Mouse (Mus musculus): Measurements from ENCODE around the gene Ube2b.

The Ube2b gene

GRCm38 (mm10) chr11:52000290-52000962 lies at the start of gene Ube2b:
Gene Ube2b, minus strand, starts transcription at chr11:52000762.
- peak; percentile 96 for DNase-seq (ENCODE audit: low read depth, low spot score)

GRCm38 (mm10) chr11:52046446-52047165 lies 46.0 kb upstream of the Ube2b start:
- DNase-seq (ENCODE audit: low read depth, low spot score): no peak

- no peak for DNase-seq (ENCODE audit: low read depth, low spot score)
These were observed 43.6 kb upstream of the Ube2b start for GRCm38 (mm10) chr11:52044156-52044555.

GRCm38 (mm10) chr11:52043224-52043623 lies 42.7 kb upstream of the Ube2b start:
- DNase-seq (ENCODE audit: low read depth, low spot score): no peak

- DNase-seq (ENCODE audit: low read depth, low spot score): no peak
These were observed 37.1 kb upstream of the Ube2b start for GRCm38 (mm10) chr11:52037659-52038058.

GRCm38 (mm10) chr11:52035905-52036304 lies 35.3 kb upstream of the Ube2b start:
- DNase-seq (ENCODE audit: low read depth, low spot score): no peak

- DNase-seq (ENCODE audit: low read depth, low spot score): no peak
These were observed 33.4 kb upstream of the Ube2b start for GRCm38 (mm10) chr11:52033953-52034352.

GRCm38 (mm10) chr11:52032356-52032755 lies 31.8 kb upstream of the Ube2b start:
- DNase-seq (ENCODE audit: low read depth, low spot score): no peak

- DNase-seq (ENCODE audit: low read depth, low spot score): no peak
These were observed 17.7 kb upstream of the Ube2b start for GRCm38 (mm10) chr11:52018217-52018616.

- no peak for DNase-seq (ENCODE audit: low read depth, low spot score)
These were observed 11.0 kb upstream of the Ube2b start for GRCm38 (mm10) chr11:52011541-52011940.

- DNase-seq (ENCODE audit: low read depth, low spot score): no peak
These were observed 10.4 kb upstream of the Ube2b start for GRCm38 (mm10) chr11:52011011-52011410.

GRCm38 (mm10) chr11:52005586-52005985 lies 5.0 kb upstream of the Ube2b start:
- no peak for DNase-seq (ENCODE audit: low read depth, low spot score)

GRCm38 (mm10) chr11:52003772-52004528 lies 3.4 kb upstream of the Ube2b start, which contains the start of gene Cdkl3:
Gene Cdkl3, plus strand, starts transcription at chr11:52004221.
- DNase-seq (ENCODE audit: low read depth, low spot score): peak; percentile 91

- DNase-seq (ENCODE audit: low read depth, low spot score): no peak
These were observed 2.9 kb upstream of the Ube2b start for GRCm38 (mm10) chr11:52003505-52003771.

- no peak for DNase-seq (ENCODE audit: low read depth, low spot score)
These were observed 2.4 kb upstream of the Ube2b start for GRCm38 (mm10) chr11:52002842-52003504.

GRCm38 (mm10) chr11:52001861-52002260 lies 1.3 kb upstream of the Ube2b start:
- no peak for DNase-seq (ENCODE audit: low read depth, low spot score)

GRCm38 (mm10) chr11:52001341-52001740 lies 779 bp upstream of the Ube2b start:
- DNase-seq (ENCODE audit: low read depth, low spot score): no peak

GRCm38 (mm10) chr11:51999611-52000289 lies 812 bp downstream of the Ube2b start:
- no peak for DNase-seq (ENCODE audit: low read depth, low spot score)

GRCm38 (mm10) chr11:51971644-51972043 lies 28.9 kb downstream of the Ube2b start:
- no peak for DNase-seq (ENCODE audit: low read depth, low spot score)

GRCm38 (mm10) chr11:51969511-51969910 lies 31.1 kb downstream of the Ube2b start:
- no peak for DNase-seq (ENCODE audit: low read depth, low spot score)

- DNase-seq (ENCODE audit: low read depth, low spot score): no peak
These were observed 31.7 kb downstream of the Ube2b start for GRCm38 (mm10) chr11:51968896-51969295.

Data from retina, adult 2 months (tissue).